Mouse (Mus musculus) embryonic fibroblast, embryonic 13.5 days (primary cell): ENCODE results near the gene Atoh7.

Experiments used
- CTCF ChIP-seq: IDR thresholded peaks from 2 replicates; pipeline ENCODE4 v1.5.1; 2011; ENCODE audit warnings: mild to moderate bottlenecking, control low read depth, low read length, moderate library complexity, borderline replicate concordance; ENCODE audit not compliant: insufficient read depth
- POLR2A ChIP-seq: IDR thresholded peaks from 2 replicates; pipeline ENCODE4 v1.6.1; 2011; ENCODE audit warnings: low read depth, mild to moderate bottlenecking, control low read depth, low read length, moderate library complexity

DNA sequence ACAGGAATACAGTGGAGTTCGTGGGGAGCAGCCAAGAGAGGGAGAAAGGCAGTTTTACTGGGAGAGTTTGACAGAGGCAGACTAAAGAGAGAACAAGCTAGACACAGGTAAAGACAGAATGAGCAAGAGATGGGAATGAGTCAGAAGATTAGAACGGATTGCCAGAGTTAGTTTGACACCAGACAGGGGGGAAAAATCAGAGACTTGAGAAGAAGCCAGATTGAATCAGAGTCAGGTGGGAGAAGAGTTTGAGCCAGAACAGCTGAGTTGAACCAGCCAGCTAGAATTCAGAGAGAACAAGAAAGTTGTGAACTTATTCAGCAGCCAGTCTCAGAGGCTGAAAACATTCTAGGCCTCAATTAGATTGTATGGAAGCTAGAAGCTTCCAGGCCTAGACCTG, 39.6 kb upstream of the Atoh7 start, which contains the start of gene Pbld1:
- no peak for TF ChIP-seq POLR2A
- TF ChIP-seq CTCF, result no peak
